Mouse (Mus musculus) liver, embryonic 14.5 days (tissue): ENCODE measurements around the gene Lcn3. TPM values are rescaled to one million over a fixed set of nuclear protein-coding genes. Genes with fewer than 3 reads are reported as not detected.
A peak's percentile ranks its signal among the peaks of the same experiment; 100 is the strongest.

Experiments
- ATAC-seq: fragments of 200-750 bp; cut with Nextera tagmentation; 2 replicates; pipeline ENCODE4 v1.8.0; 2017; ENCODE audit warnings: moderate number of reproducible peaks, mild to moderate bottlenecking, moderate library complexity; ENCODE audit not compliant: insufficient read depth
- DNase-seq, 3 experiments: peaks; one replicate each; pipeline ENCODE4 v3.0.0-alpha.2; 2012 to 2013; ENCODE audit warnings: low read depth in 3 of 3, low spot score in 3 of 3
- H3K27ac ChIP-seq: fragments of 300-500 bp; sonication (generic); 2 replicates; pipeline ENCODE4 v1.5.1; 2014; ENCODE audit warnings: moderate library complexity, mild to moderate bottlenecking, control low read depth, inconsistent platforms
- H3K27me3 ChIP-seq: fragments of 300-500 bp; sonication (generic); 2 replicates; pipeline ENCODE4 v1.6.1; 2014; ENCODE audit warnings: mild to moderate bottlenecking, low read length, moderate library complexity; ENCODE audit not compliant: control insufficient read depth, insufficient read depth
- H3K36me3 ChIP-seq: fragments of 300-500 bp; sonication (generic); replicated peaks from 2 replicates; pipeline ENCODE4 v1.6.1; 2014; ENCODE audit warnings: low read depth; ENCODE audit not compliant: control insufficient read depth, insufficient read depth
- H3K4me1 ChIP-seq, 2 experiments: fragments of 200-500 bp in 1 of 2; fragments of 300-500 bp in 1 of 2; sonication (generic) in 1 of 2; replicated peaks; 2 replicates each; pipeline ENCODE4 v1.6.1; 2012 to 2014; ENCODE audit warnings: antibody characterized with exemption in 1 of 2, inconsistent platforms in 1 of 2, low read length in 1 of 2; ENCODE audit not compliant: control insufficient read depth in 2 of 2, insufficient read depth in 2 of 2
- H3K4me2 ChIP-seq: fragments of 300-500 bp; sonication (generic); 2 replicates; pipeline ENCODE4 v1.6.1; 2014; ENCODE audit warnings: low read depth, mild to moderate bottlenecking, control low read depth, moderate library complexity
- H3K4me3 ChIP-seq, 2 experiments: fragments of 200-500 bp in 1 of 2; fragments of 300-500 bp in 1 of 2; sonication (generic) in 1 of 2; 2 replicates each; pipeline ENCODE4 v1.5.1; 2012 to 2014; ENCODE audit warnings: low read depth in 2 of 2, low read length in 2 of 2, mild to moderate bottlenecking in 2 of 2, control low read depth in 1 of 2, inconsistent platforms in 1 of 2, moderate library complexity in 1 of 2; ENCODE audit not compliant: insufficient read depth in 1 of 2
- H3K9ac ChIP-seq: fragments of 300-500 bp; sonication (generic); replicated peaks from 2 replicates; pipeline ENCODE4 v1.6.1; 2014; ENCODE audit warnings: mild to moderate bottlenecking, control low read depth, moderate library complexity
- H3K9me3 ChIP-seq: fragments of 300-500 bp; sonication (generic); 2 replicates; pipeline ENCODE4 v1.6.1; 2016; ENCODE audit warnings: low read length, mixed read lengths; ENCODE audit not compliant: control insufficient read depth
- CTCF ChIP-seq: IDR thresholded peaks from 2 replicates; pipeline ENCODE4 v1.5.1; 2016; ENCODE audit warnings: antibody characterized with exemption, low read depth, control low read depth
- EP300 ChIP-seq: IDR thresholded peaks from 2 replicates; pipeline ENCODE4 v1.6.1; 2016; ENCODE audit warnings: antibody characterized with exemption, low read depth
- WGBS: fragments of 180-500 bp; shearing (Covaris S2); extraction: QIAGEN DNeasy Blood & Tissue Kit; methylation state at CpG from one replicate; pipeline ENCODE4 v1.1.7; 2014; ENCODE audit not compliant: insufficient replicate concordance; 5-methylcytosine and 5-hydroxymethylcytosine counted together
- polyA plus RNA-seq, 2 experiments: library from polyadenylated mRNA; depleted of rRNA in 1 of 2; stranded (reverse) in 1 of 2; unstranded in 1 of 2; fragments of >200 nt; fragmentation: Nextera tagmentation in 1 of 2; extraction: Ambion mirVana in 1 of 2; gene quantifications; 2 replicates each; pipeline versions ENCODE4 v1.2.1 to v1.2.3; 2012 to 2014

Gene Lcn3
- polyA plus RNA-seq, 2 experiments: not detected

- Histone ChIP-seq H3K36me3 (no peaks in the 10 kb centered on the region), H3K9me3 (no peaks in the 10 kb centered on the region), H3K9ac (no peak overlapping the region), H3K4me1 (peaks cover 16 to 33% of the 10 kb centered on the region in 2 experiments), H3K27me3 (no peaks in the 10 kb centered on the region), H3K27ac (no peak overlapping the region), H3K4me2 (no peak overlapping the region), H3K4me3 (no peak overlapping the region)
- TF ChIP-seq CTCF: no peak
- no peak for TF ChIP-seq EP300
- WGBS: 59% methylated on average over 5 of the region's 5 CpGs
- DNase-seq (no peak), ATAC-seq (no peak)
Observed at GRCm38 (mm10) chr2:25785573-25786322, 20.4 kb downstream of the Lcn3 start.

GRCm38 (mm10) chr2:25789092-25789491 is 23.7 kb downstream of the Lcn3 start:
- peak; percentile 36 to 48 (median 42) for DNase-seq
- H3K4me2 ChIP-seq: peak overlapping the region; percentile 7
- no peaks in the 10 kb centered on the region for H3K36me3 ChIP-seq
- no peak overlapping the region; the same call in 1 of the 2 replicates for H3K9ac ChIP-seq
- peak overlapping the region; percentile 47 for H3K27ac ChIP-seq
- peak; percentile 91 for ATAC-seq
- peaks cover 16 to 33% of the 10 kb centered on the region in 2 experiments for H3K4me1 ChIP-seq
- TF ChIP-seq EP300 (peak; percentile 66), CTCF (no peak)
- no peak overlapping the region for H3K4me3 ChIP-seq
- H3K27me3 ChIP-seq: no peaks in the 10 kb centered on the region
- H3K9me3 ChIP-seq: no peaks in the 10 kb centered on the region
- WGBS: 20% methylated on average over 3 of the region's 3 CpGs

GRCm38 (mm10) chr2:25797635-25798034 is 32.3 kb downstream of the Lcn3 start:
- no peaks in the 10 kb centered on the region for H3K4me1 ChIP-seq
- WGBS: 23% methylated on average over 2 of the region's 2 CpGs

GRCm38 (mm10) chr2:25798065-25798464 is 32.7 kb downstream of the Lcn3 start:
- Histone ChIP-seq H3K27ac (no peak overlapping the region), H3K4me2 (no peak overlapping the region), H3K9me3 (no peaks in the 10 kb centered on the region), H3K36me3 (no peaks in the 10 kb centered on the region), H3K9ac (no peak overlapping the region), H3K4me1 (no peaks in the 10 kb centered on the region), H3K4me3 (no peak overlapping the region), H3K27me3 (no peaks in the 10 kb centered on the region)
- ATAC-seq: no peak
- 29% methylated on average over 5 of the region's 5 CpGs for WGBS
- TF ChIP-seq CTCF: no peak
- no peak for TF ChIP-seq EP300
- no peak for DNase-seq

More at GRCm38 (mm10) chr2:25797635-25798034, 32.3 kb downstream of the Lcn3 start:
- Histone ChIP-seq H3K27me3 (no peaks in the 10 kb centered on the region), H3K27ac (no peak overlapping the region), H3K9me3 (no peaks in the 10 kb centered on the region), H3K9ac (no peak overlapping the region), H3K4me2 (no peak overlapping the region), H3K4me3 (no peak overlapping the region), H3K36me3 (no peaks in the 10 kb centered on the region)
- ATAC-seq: no peak
- TF ChIP-seq EP300 (no peak), CTCF (no peak)
- DNase-seq: no peak

- H3K4me3 ChIP-seq: no peak overlapping the region
- H3K27ac ChIP-seq: no peak overlapping the region
- no peak overlapping the region for H3K9ac ChIP-seq
- H3K27me3 ChIP-seq: no peaks in the 10 kb centered on the region
- H3K9me3 ChIP-seq: no peaks in the 10 kb centered on the region
- H3K4me1 ChIP-seq: no peaks in the 10 kb centered on the region
- WGBS: 45% methylated on average over 2 of the region's 2 CpGs
- no peaks in the 10 kb centered on the region for H3K36me3 ChIP-seq
- TF ChIP-seq CTCF (no peak), EP300 (no peak)
- no peak overlapping the region for H3K4me2 ChIP-seq
- no peak for ATAC-seq
- no peak for DNase-seq
Observed at GRCm38 (mm10) chr2:25811711-25812110, 46.3 kb downstream of the Lcn3 start.
